Mouse (Mus musculus) ES-E14 (cell line): Measurements from ENCODE around the gene Npw. TPM values are rescaled to one million over a fixed set of nuclear protein-coding genes. Genes with fewer than 3 reads are reported as not detected.

Experiments used
- DNase-seq: peaks from one replicate; pipeline ENCODE4 v3.0.0-alpha.2; 2013; ENCODE audit warnings: low read depth, low spot score
- H3K27ac ChIP-seq: 2 replicates; pipeline ENCODE4 v1.5.1; 2012; ENCODE audit warnings: low read depth, mild to moderate bottlenecking, low read length, moderate library complexity, mixed read lengths; ENCODE audit not compliant: poor library complexity, insufficient read depth, severe bottlenecking
- H3K36me3 ChIP-seq: 2 replicates; pipeline ENCODE4 v1.6.1; 2012; ENCODE audit warnings: mild to moderate bottlenecking, low read length, moderate library complexity, mixed read lengths; ENCODE audit not compliant: control insufficient read depth, poor library complexity, insufficient read depth, severe bottlenecking
- H3K4me1 ChIP-seq, 2 experiments: fragments of 150-350 bp in 1 of 2; sonication (generic) in 1 of 2; 2 replicates each; pipeline ENCODE4 v1.6.1; 2012; ENCODE audit warnings: low read length in 2 of 2, mild to moderate bottlenecking in 1 of 2, mixed read lengths in 1 of 2; ENCODE audit not compliant: control insufficient read depth in 2 of 2, insufficient read depth in 2 of 2, poor library complexity in 1 of 2
- H3K4me3 ChIP-seq, 2 experiments: fragments of 150-350 bp in 1 of 2; sonication (generic) in 1 of 2; 2 replicates each; pipeline ENCODE4 v1.5.1; 2012; ENCODE audit warnings: low read length in 2 of 2, low read depth in 1 of 2, mild to moderate bottlenecking in 1 of 2, mixed read lengths in 1 of 2; ENCODE audit not compliant: insufficient read depth in 1 of 2, poor library complexity in 1 of 2, severe bottlenecking in 1 of 2
- H3K9ac ChIP-seq: 2 replicates; pipeline ENCODE4 v1.6.1; 2012; ENCODE audit warnings: low read depth, mild to moderate bottlenecking, low read length, mixed read lengths; ENCODE audit not compliant: poor library complexity, insufficient read depth, severe bottlenecking
- H3K9me3 ChIP-seq: fragments of 150-350 bp; sonication (generic); 2 replicates; pipeline ENCODE4 v1.6.1; 2012; ENCODE audit warnings: low read depth, mild to moderate bottlenecking, low read length; ENCODE audit not compliant: control insufficient read depth, insufficient read depth
- CHD2 ChIP-seq: IDR thresholded peaks from 2 replicates; pipeline ENCODE4 v1.6.1; 2014; ENCODE audit warnings: mild to moderate bottlenecking, low read depth, low read length, inconsistent platforms
- HCFC1 ChIP-seq: IDR thresholded peaks from 2 replicates; pipeline ENCODE4 v1.6.1; 2012; ENCODE audit warnings: low read length, inconsistent platforms, borderline replicate concordance; ENCODE audit not compliant: insufficient read depth
- MAFK ChIP-seq: IDR thresholded peaks from 2 replicates; pipeline ENCODE4 v1.6.1; 2014; ENCODE audit warnings: mild to moderate bottlenecking, low read depth, low read length, inconsistent platforms; ENCODE audit not compliant: insufficient read depth
- ZC3H11A ChIP-seq: IDR thresholded peaks from 2 replicates; pipeline ENCODE4 v1.6.1; 2012; ENCODE audit warnings: low read depth, mild to moderate bottlenecking, inconsistent platforms, low read length, borderline replicate concordance
- ZNF384 ChIP-seq: IDR thresholded peaks from 2 replicates; pipeline ENCODE4 v1.6.1; 2012; ENCODE audit warnings: low read depth, low read length, inconsistent platforms
- in situ Hi-C, 2 experiments: fragments of 600-800 bp; cut with MboI; formaldehyde crosslinking; loops; one replicate each; pipeline ENCODE4 v1.15.1; 2025; ENCODE audit warnings: low sequenced_read_pairs in 2 of 2, inconsistent platforms in 1 of 2; ENCODE audit not compliant: unreplicated experiment in 2 of 2
- total RNA-seq: library from RNA; depleted of rRNA; stranded (reverse); fragments of 300-350 nt; gene quantifications from 2 replicates; pipeline ENCODE4 v1.2.3, GENCODE M21; 2012

Gene Npw
- total RNA-seq, 1 experiment: 3.0 TPM

DNA sequence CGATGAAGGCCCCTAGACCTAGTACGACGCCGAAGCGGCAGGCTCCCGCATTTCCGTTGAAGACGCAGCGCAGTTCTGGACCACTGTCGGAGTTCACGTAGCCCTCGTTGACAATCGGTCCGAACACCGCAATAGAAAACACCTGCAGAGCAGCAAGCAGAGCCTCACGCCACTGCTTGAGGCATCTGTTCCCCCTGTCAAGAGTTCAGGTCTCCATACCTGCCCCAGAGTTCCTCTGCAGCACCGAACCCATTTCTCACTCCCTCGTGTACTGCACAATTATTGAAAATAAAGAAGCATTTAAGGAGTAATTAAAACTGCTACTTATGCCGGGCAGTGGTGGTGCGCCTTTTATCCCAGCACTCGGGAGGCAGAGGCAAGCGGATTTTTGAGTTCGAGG is 29.3 kb upstream of the Npw start:
- Histone ChIP-seq H3K9me3 (no peaks in the 10 kb centered on the region), H3K4me3 (peak overlapping the region; percentile 15 to 16; a peak in 2 of 4 replicates), H3K27ac (no peak overlapping the region), H3K9ac (no peak overlapping the region), H3K36me3 (peaks cover 1% of the 10 kb centered on the region), H3K4me1 (peaks cover 7 to 11% of the 10 kb centered on the region in 2 experiments)
- DNase-seq: no peak
- in situ Hi-C loops: no loop called here
- TF ChIP-seq MAFK (no peak), HCFC1 (no peak)

DNA sequence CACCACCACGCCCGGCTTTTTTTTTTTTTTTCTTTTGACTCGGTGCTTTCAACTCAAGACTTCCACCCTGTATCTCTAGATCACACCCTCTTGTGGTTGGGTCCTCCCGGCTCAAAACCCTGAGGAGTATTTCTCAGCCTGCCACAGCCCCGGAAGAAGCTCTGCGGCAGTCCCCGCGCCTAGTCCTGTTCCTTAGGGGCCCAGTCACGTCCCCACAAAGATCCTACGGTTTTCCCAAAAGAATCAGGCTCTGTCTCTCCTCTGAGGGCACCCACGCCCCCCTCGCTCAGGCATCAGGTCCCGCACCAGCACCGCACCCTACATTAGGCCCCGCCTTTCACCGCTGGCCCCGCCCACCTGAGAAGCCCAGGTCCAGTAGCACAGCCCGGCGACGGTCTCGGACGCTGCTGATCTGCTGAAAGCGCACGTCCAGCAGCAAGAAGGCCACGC is 28.9 kb upstream of the Npw start:
- TF ChIP-seq ZNF384: peak; percentile 64; the same call in 1 of the 2 replicates
- TF ChIP-seq HCFC1: no peak
- peaks cover under 1% of the 10 kb centered on the region; the same call in 1 of the 2 replicates for H3K36me3 ChIP-seq
- DNase-seq: no peak
- in situ Hi-C loops: no loop called here
- peak overlapping the region; percentile 15 to 16; a peak in 3 of 4 replicates for H3K4me3 ChIP-seq
- peaks cover 7 to 11% of the 10 kb centered on the region in 2 experiments for H3K4me1 ChIP-seq
- peak overlapping the region; percentile 1; the same call in 1 of the 2 replicates for H3K9ac ChIP-seq
- no peaks in the 10 kb centered on the region for H3K9me3 ChIP-seq
- H3K27ac ChIP-seq: no peak overlapping the region

DNA sequence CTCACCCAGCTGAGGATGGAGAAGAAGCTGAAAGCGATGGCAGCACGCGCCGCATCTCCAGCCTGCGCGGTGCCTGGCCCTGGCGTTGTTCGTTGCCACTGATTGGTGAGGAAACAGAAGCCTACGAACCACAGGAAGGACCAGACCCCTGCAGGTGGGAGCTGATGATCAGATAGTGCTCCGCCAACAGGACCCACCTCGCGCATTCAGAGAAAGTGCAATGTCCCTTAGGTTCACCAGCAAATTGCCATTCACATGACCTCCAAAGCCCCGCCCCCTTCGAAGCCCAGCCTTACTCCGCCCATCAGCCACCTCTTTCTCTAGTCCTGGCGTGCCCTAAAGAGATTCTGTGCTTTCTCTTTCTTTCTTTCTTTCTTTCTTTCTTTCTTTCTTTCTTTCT is 28.3 kb upstream of the Npw start:
- Histone ChIP-seq H3K4me3 (peak overlapping the region; percentile 50 to 66), H3K9ac (peak overlapping the region; percentile 52), H3K36me3 (peaks cover 6% of the 10 kb centered on the region), H3K9me3 (no peaks in the 10 kb centered on the region), H3K4me1 (peaks cover 7 to 11% of the 10 kb centered on the region in 2 experiments), H3K27ac (no peak overlapping the region)
- no peak for TF ChIP-seq ZC3H11A
- TF ChIP-seq CHD2: no peak
- no peak for TF ChIP-seq MAFK
- no peak; the same call in 1 of the 2 replicates for TF ChIP-seq HCFC1
- TF ChIP-seq ZNF384: no peak
- in situ Hi-C loops: no loop called here
- peak; percentile 69 for DNase-seq

DNA sequence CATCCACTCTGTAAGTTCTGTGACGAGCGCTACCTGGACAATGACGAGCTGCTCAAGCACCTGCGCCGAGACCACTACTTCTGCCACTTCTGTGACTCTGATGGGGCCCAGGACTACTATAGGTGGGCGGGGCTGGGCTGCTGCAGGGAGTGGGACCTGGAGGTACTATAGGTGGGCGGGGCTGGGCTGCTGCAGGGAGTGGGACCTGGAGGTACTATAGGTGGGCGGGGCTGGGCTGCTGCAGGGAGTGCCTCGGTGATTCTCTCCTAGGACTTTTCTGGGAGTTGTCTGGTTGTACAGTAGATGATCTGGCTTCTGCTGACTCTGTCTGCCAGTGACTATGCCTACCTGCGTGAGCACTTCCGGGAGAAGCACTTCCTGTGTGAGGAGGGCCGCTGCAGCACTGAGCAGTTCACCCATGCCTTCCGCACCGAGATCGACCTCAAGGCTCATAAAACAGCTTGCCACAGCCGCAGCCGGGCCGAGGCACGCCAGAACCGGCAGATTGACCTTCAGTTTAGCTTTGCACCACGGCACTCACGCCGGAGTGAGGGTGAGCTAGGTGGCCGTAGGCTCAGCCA is 19.3 kb upstream of the Npw start:
- TF ChIP-seq MAFK (no peak), CHD2 (no peak), HCFC1 (no peak), ZC3H11A (no peak), ZNF384 (no peak)
- no peak for DNase-seq
- in situ Hi-C loops: no loop called here
- peaks cover 56% of the 10 kb centered on the region for H3K36me3 ChIP-seq
- no peak overlapping the region for H3K9ac ChIP-seq
- H3K4me1 ChIP-seq: peaks cover 3 to 20% of the 10 kb centered on the region in 2 experiments; a peak in 2 of 4 replicates
- peak overlapping the region; percentile 5; the same call in 1 of the 2 replicates for H3K27ac ChIP-seq
- H3K9me3 ChIP-seq: no peaks in the 10 kb centered on the region
- H3K4me3 ChIP-seq: peak overlapping the region in 1 of 2 experiments; percentile 42; a peak in 2 of 4 replicates

DNA sequence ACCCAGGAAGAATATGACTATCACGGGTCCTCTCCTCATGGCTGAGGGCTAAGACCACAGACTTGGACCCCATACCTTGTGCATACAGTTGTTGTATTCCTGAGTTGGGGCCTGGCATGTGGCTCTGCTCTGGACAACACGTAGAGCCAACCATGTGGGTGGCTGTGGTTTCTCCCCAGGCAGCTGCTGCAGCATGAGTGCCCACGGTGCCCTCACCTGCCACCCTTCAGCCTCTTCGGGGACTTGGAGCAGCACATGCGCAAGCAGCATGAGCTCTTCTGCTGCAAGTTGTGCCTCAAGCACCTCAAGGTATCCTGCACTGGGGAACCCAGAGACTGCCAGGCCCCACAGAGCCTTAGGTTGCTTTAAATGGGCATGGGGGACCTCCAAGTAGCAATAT is 18.6 kb upstream of the Npw start:
- no peak for DNase-seq
- in situ Hi-C loops: no loop called here
- no peak overlapping the region for H3K9ac ChIP-seq

More for the DNA sequence above, 18.6 kb upstream of the Npw start:
- TF ChIP-seq ZNF384 (no peak), ZC3H11A (no peak), MAFK (no peak), HCFC1 (no peak), CHD2 (no peak)
- Histone ChIP-seq H3K9me3 (no peaks in the 10 kb centered on the region), H3K4me3 (no peak overlapping the region), H3K36me3 (peaks cover 52% of the 10 kb centered on the region), H3K4me1 (peaks cover 3 to 24% of the 10 kb centered on the region in 2 experiments; a peak in 3 of 4 replicates), H3K27ac (no peak overlapping the region)
